27 mouse cellular contexts compared by ENCODE assay signal in genomic region chr4:46541707-46542106, GRCm38 (mm10).
"Had no signal": no experiment of that assay in that cellular context is flagged by ENCODE, and none has a peak within 500 bp of the region (broad histone marks: within the 10 kb centered on the region; RNA-seq: fewer than 3 reads in every experiment).

No protein-coding gene starts in this region.

- H3K9me3 ChIP-seq: heart, embryonic 13.5 days; heart, embryonic 15.5 days; hindbrain, embryonic 12.5 days; kidney, embryonic 15.5 days; limb, embryonic 13.5 days; limb, embryonic 15.5 days; liver, embryonic 12.5 days had no signal

- DNase-seq: gastrocnemius, postnatal 14 days; gastrocnemius, postnatal 36 days; heart, adult 11 months; heart, adult 2 months; heart, postnatal 14 days; heart, postnatal 36 days; kidney, adult 11 months; kidney, adult 2 months; kidney, adult 9 months; kidney, postnatal 14 days; kidney, postnatal 36 days; layer of hippocampus, adult 9-11 months; layer of hippocampus, postnatal 36 days; left cerebral cortex, postnatal 4 days had no signal

- H3K36me3 ChIP-seq: heart, embryonic 13.5 days; heart, embryonic 15.5 days; hindbrain, embryonic 12.5 days; kidney, embryonic 15.5 days; limb, embryonic 13.5 days; limb, embryonic 15.5 days; liver, embryonic 12.5 days had no signal

- H3K9ac ChIP-seq: heart, embryonic 13.5 days; heart, embryonic 15.5 days; hindbrain, embryonic 12.5 days; hindbrain, embryonic 14.5 days; kidney, embryonic 15.5 days; limb, embryonic 13.5 days; limb, embryonic 15.5 days; liver, embryonic 12.5 days; liver, embryonic 14.5 days had no signal

- H3K4me2 ChIP-seq: heart, embryonic 11.5 days; heart, embryonic 13.5 days; heart, embryonic 15.5 days; hindbrain, embryonic 12.5 days; hindbrain, embryonic 14.5 days; kidney, embryonic 15.5 days; limb, embryonic 13.5 days; limb, embryonic 15.5 days; liver, embryonic 12.5 days had no signal

- H3K4me1 ChIP-seq: heart, embryonic 13.5 days; heart, embryonic 15.5 days had no signal

- H3K27ac ChIP-seq: heart, adult 2 months; heart, embryonic 13.5 days; heart, embryonic 15.5 days; hindbrain, embryonic 12.5 days; hindbrain, embryonic 14.5 days; kidney, embryonic 15.5 days; kidney, postnatal 0 days; limb, embryonic 13.5 days; limb, embryonic 15.5 days; liver, embryonic 12.5 days; liver, embryonic 14.5 days had no signal

- H3K4me3 ChIP-seq: heart, adult 2 months; heart, embryonic 13.5 days; heart, embryonic 15.5 days; hindbrain, embryonic 12.5 days; kidney, embryonic 15.5 days; limb, embryonic 13.5 days; limb, embryonic 15.5 days; liver, embryonic 12.5 days had no signal

- ATAC-seq: hindbrain, embryonic 16.5 days; intestine, embryonic 16.5 days; liver, embryonic 12.5 days had no signal
